Mouse (Mus musculus) liver, adult 2 months (tissue): ENCODE data around the gene Sh3d19.

Experiments used
- CTCF ChIP-seq: fragments of 200-500 bp; IDR thresholded peaks from 2 replicates; pipeline ENCODE4 v1.5.1; 2011; ENCODE audit warnings: low read depth, low read length, control low read depth
- POLR2A ChIP-seq: fragments of 200-500 bp; IDR thresholded peaks from 2 replicates; pipeline ENCODE4 v1.6.1; 2011; ENCODE audit warnings: low read length, control low read depth; ENCODE audit not compliant: insufficient read depth; ENCODE audit errors: extremely low read depth

DNA sequence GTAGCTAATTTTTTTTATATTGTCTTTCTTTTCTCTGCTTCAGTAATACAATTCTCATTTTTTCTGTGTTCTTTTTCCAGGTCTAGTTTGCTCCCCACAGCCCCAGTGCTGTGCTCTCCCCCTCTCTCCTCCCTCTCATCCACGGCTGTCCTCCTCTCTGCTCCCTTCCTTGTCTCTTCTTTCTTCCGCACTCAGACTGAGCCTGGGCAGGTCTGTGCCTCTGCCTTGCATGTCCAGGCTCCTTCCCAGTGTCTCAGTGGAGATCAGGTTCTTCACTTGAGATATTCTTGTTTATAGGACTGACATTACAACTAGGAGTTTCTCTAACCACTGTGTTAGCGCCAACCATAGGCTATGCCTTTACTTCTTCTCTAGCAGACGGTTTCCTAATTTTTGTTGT is 23.7 kb downstream of the Sh3d19 start:
- no peak for TF ChIP-seq CTCF
- no peak for TF ChIP-seq POLR2A
